Mouse (Mus musculus) testis, adult 2 months (tissue): ENCODE measurements around the gene Nf1.

ENCODE experiments used
- CTCF ChIP-seq: fragments of 200-500 bp; IDR thresholded peaks from 2 replicates; pipeline ENCODE4 v1.5.1; 2012; ENCODE audit warnings: low read depth, mild to moderate bottlenecking, inconsistent platforms, low read length, moderate library complexity; ENCODE audit not compliant: control insufficient read depth, insufficient read depth, insufficient replicate concordance
- POLR2A ChIP-seq: fragments of 200-500 bp; IDR thresholded peaks from 2 replicates; pipeline ENCODE4 v1.6.1; 2012; ENCODE audit warnings: low read depth, mild to moderate bottlenecking, inconsistent platforms, low read length, moderate library complexity; ENCODE audit not compliant: control insufficient read depth

GRCm38 (mm10) chr11:79356995-79357394 is 17.5 kb downstream of the Nf1 start:
- TF ChIP-seq POLR2A: no peak
- no peak for TF ChIP-seq CTCF
